8 mouse cellular contexts compared by ENCODE assay signal in genomic region chr4:147867563-147868449, GRCm38 (mm10). TPM values are rescaled to one million over a fixed set of nuclear protein-coding genes. Genes with fewer than 3 reads are reported as not detected.
DNase-seq lines count a peak whose midpoint lies in the region; ATAC-seq lines count a peak whose summit lies in the region.

No protein-coding gene starts in this region.

- H3K4me2 ChIP-seq in kidney, embryonic 15.5 days, result peak overlapping the region; percentile 74
- H3K4me2 ChIP-seq in hindbrain, embryonic 14.5 days (replicated peaks), result peak overlapping the region; percentile 51
- peak overlapping the region; percentile 84 for H3K4me2 ChIP-seq in midbrain, embryonic 14.5 days (ENCODE audit: low read length)

- ATAC-seq in kidney, embryonic 15.5 days (replicated peaks; ENCODE audit: low FRiP score), result peak; percentile 0; the same call in 1 of the 2 replicates
- ATAC-seq in hindbrain, embryonic 14.5 days (ENCODE audit: low FRiP score), result no peak; the same call in 1 of the 2 replicates
- no peak for ATAC-seq in midbrain, embryonic 14.5 days (ENCODE audit: low FRiP score, low TSS enrichment)

- no peaks in the 10 kb centered on the region for H3K27me3 ChIP-seq in kidney, embryonic 15.5 days
- no peaks in the 10 kb centered on the region for H3K27me3 ChIP-seq in hindbrain, embryonic 14.5 days (ENCODE audit: control insufficient read depth, insufficient read depth, low read length)
- no peaks in the 10 kb centered on the region for H3K27me3 ChIP-seq in midbrain, embryonic 14.5 days (ENCODE audit: control insufficient read depth, insufficient read depth, low read length)

- H3K4me1 ChIP-seq in kidney, embryonic 15.5 days, result peaks cover 23% of the 10 kb centered on the region
- H3K4me1 ChIP-seq in hindbrain, embryonic 14.5 days (replicated peaks; ENCODE audit: control insufficient read depth, insufficient read depth, low read length), result peaks cover 19% of the 10 kb centered on the region
- peaks cover 18% of the 10 kb centered on the region for H3K4me1 ChIP-seq in midbrain, embryonic 14.5 days (ENCODE audit: control insufficient read depth, insufficient read depth, low read length)

- WGBS in kidney, embryonic 15.5 days, result 4% methylated on average over 22 of the region's 22 CpGs
- 5% methylated on average over 22 of the region's 22 CpGs for WGBS in hindbrain, embryonic 14.5 days
- WGBS in midbrain, embryonic 14.5 days, result 9% methylated on average over 22 of the region's 22 CpGs

- 0 out of 2 replicates have a peak, but pooled peaks cover 4% of the 10 kb centered on the region for H3K9me3 ChIP-seq in kidney, embryonic 15.5 days (replicated peaks)
- H3K9me3 ChIP-seq in hindbrain, embryonic 14.5 days (ENCODE audit: control insufficient read depth, low read length), result no peaks in the 10 kb centered on the region
- H3K9me3 ChIP-seq in midbrain, embryonic 14.5 days (ENCODE audit: control insufficient read depth, low read length), result no peaks in the 10 kb centered on the region

- peaks cover 51% of the 10 kb centered on the region for H3K36me3 ChIP-seq in kidney, embryonic 15.5 days
- peaks cover 26% of the 10 kb centered on the region for H3K36me3 ChIP-seq in hindbrain, embryonic 14.5 days (replicated peaks; ENCODE audit: control insufficient read depth, insufficient read depth)
- H3K36me3 ChIP-seq in midbrain, embryonic 14.5 days (ENCODE audit: control insufficient read depth, insufficient read depth, low read length), result peaks cover 30% of the 10 kb centered on the region

- peak overlapping the region; percentile 91 for H3K27ac ChIP-seq in kidney, embryonic 15.5 days
- peak overlapping the region; percentile 70 for H3K27ac ChIP-seq in hindbrain, embryonic 14.5 days
- peak overlapping the region; percentile 74 for H3K27ac ChIP-seq in midbrain, embryonic 14.5 days (replicated peaks; ENCODE audit: low read depth, low read length)

- peak overlapping the region; percentile 87 for H3K9ac ChIP-seq in kidney, embryonic 15.5 days
- peak overlapping the region; percentile 71 for H3K9ac ChIP-seq in hindbrain, embryonic 14.5 days
- H3K9ac ChIP-seq in midbrain, embryonic 14.5 days (replicated peaks; ENCODE audit: low read length), result peak overlapping the region; percentile 77

- H3K4me3 ChIP-seq in kidney, embryonic 15.5 days (replicated peaks), result peak overlapping the region; percentile 92
- peak overlapping the region; percentile 69 for H3K4me3 ChIP-seq in hindbrain, embryonic 14.5 days (replicated peaks; ENCODE audit: low read length)
- H3K4me3 ChIP-seq in midbrain, embryonic 14.5 days (replicated peaks; ENCODE audit: low read depth, low read length), result peak overlapping the region; percentile 78

- DNase-seq in kidney, postnatal 14 days, result no peak
- peak; percentile 10 for DNase-seq in brain, embryonic 18.5 days (ENCODE audit: low read depth, low spot score)
- peak; percentile 28 for DNase-seq in hindbrain, embryonic 14.5 days (ENCODE audit: low spot score)
- DNase-seq in midbrain, embryonic 14.5 days, result no peak
- no peak for DNase-seq in adipocyte (ENCODE audit: low spot score)
- no peak for DNase-seq in frontal cortex, postnatal 10 days (ENCODE audit: low spot score in 2 of 2)
- DNase-seq in thymus, postnatal 10 days (ENCODE audit: low spot score in 2 of 2), result no peak

RNA-seq across cellular contexts. Expression of gene Miip, which starts 0.8 kb away (rescaled TPM):
- 45.2 and 51.3 TPM in 2 replicates for polyA plus RNA-seq in kidney, embryonic 15.5 days (2015; fragmentation: Nextera tagmentation; extraction: Ambion mirVana)
- polyA plus RNA-seq in hindbrain, embryonic 14.5 days (2014; fragmentation: Nextera tagmentation; extraction: Ambion mirVana), result 20.8 and 25.5 TPM in 2 replicates
- 25.4 and 37.2 TPM in 2 replicates for polyA plus RNA-seq in midbrain, embryonic 14.5 days (2014; fragmentation: Nextera tagmentation; extraction: Ambion mirVana)

RNA-seq across cellular contexts. Expression of gene Fv1, which starts 1.0 kb away (rescaled TPM):
- polyA plus RNA-seq in kidney, embryonic 15.5 days (2015; fragmentation: Nextera tagmentation; extraction: Ambion mirVana), result 12.8 and 12.9 TPM in 2 replicates
- 7.2 and 11.3 TPM in 2 replicates for polyA plus RNA-seq in hindbrain, embryonic 14.5 days (2014; fragmentation: Nextera tagmentation; extraction: Ambion mirVana)
- 4.9 and 8.7 TPM in 2 replicates for polyA plus RNA-seq in midbrain, embryonic 14.5 days (2014; fragmentation: Nextera tagmentation; extraction: Ambion mirVana)

RNA-seq across cellular contexts. Expression of gene Zfp933, which starts 19.6 kb away (rescaled TPM):
- polyA plus RNA-seq in kidney, embryonic 15.5 days (2015; fragmentation: Nextera tagmentation; extraction: Ambion mirVana), result 4.8 and 5.6 TPM in 2 replicates
- polyA plus RNA-seq in hindbrain, embryonic 14.5 days (2014; fragmentation: Nextera tagmentation; extraction: Ambion mirVana), result 7.2 and 7.3 TPM in 2 replicates
- polyA plus RNA-seq in midbrain, embryonic 14.5 days (2014; fragmentation: Nextera tagmentation; extraction: Ambion mirVana), result 8.7 and 10.9 TPM in 2 replicates

RNA-seq across cellular contexts. Expression of gene Mfn2, which starts 36.7 kb away (rescaled TPM):
- 36.9 and 39.0 TPM in 2 replicates for polyA plus RNA-seq in kidney, embryonic 15.5 days (2015; fragmentation: Nextera tagmentation; extraction: Ambion mirVana)
- 83.4 and 91.6 TPM in 2 replicates for polyA plus RNA-seq in hindbrain, embryonic 14.5 days (2014; fragmentation: Nextera tagmentation; extraction: Ambion mirVana)
- 56.9 and 77.2 TPM in 2 replicates for polyA plus RNA-seq in midbrain, embryonic 14.5 days (2014; fragmentation: Nextera tagmentation; extraction: Ambion mirVana)

RNA-seq across cellular contexts. Expression of gene Zfp984, which starts 58.2 kb away (rescaled TPM):
- 8.3 and 9.1 TPM in 2 replicates for polyA plus RNA-seq in kidney, embryonic 15.5 days (2015; fragmentation: Nextera tagmentation; extraction: Ambion mirVana)
- polyA plus RNA-seq in hindbrain, embryonic 14.5 days (2014; fragmentation: Nextera tagmentation; extraction: Ambion mirVana), result 4.8 and 6.1 TPM in 2 replicates
- polyA plus RNA-seq in midbrain, embryonic 14.5 days (2014; fragmentation: Nextera tagmentation; extraction: Ambion mirVana), result 4.5 and 4.8 TPM in 2 replicates

Comparison
In these comparisons a context has a peak if more than half of its experiments do, and no peak if none do; other contexts are left out.
1. DNase-seq: peak in brain, embryonic 18.5 days (single experiment) and hindbrain, embryonic 14.5 days (single experiment); none in kidney, postnatal 14 days (single experiment), midbrain, embryonic 14.5 days (single experiment), adipocyte (single experiment), frontal cortex, postnatal 10 days (0 of 2) and thymus, postnatal 10 days (0 of 2).
2. Peak in every context shown above with its lines, with median percentiles within 50 percentile points of each other: H3K27ac ChIP-seq, H3K4me2 ChIP-seq, H3K4me3 ChIP-seq and H3K9ac ChIP-seq.